Mouse (Mus musculus): ENCODE results near the gene Klc3. TPM values are rescaled to one million over a fixed set of nuclear protein-coding genes. Genes with fewer than 3 reads are reported as not detected.

Gene Klc3
- polyA plus RNA-seq, 1 experiment from 2014 or later, result 2.2 TPM

- H3K9me3 ChIP-seq, result no peaks in the 10 kb centered on the region
- H3K4me3 ChIP-seq, result peak overlapping the region; percentile 68
- H3K27me3 ChIP-seq, result no peaks in the 10 kb centered on the region
- no peak overlapping the region for H3K27ac ChIP-seq (replicated peaks)
- peaks cover 30% of the 10 kb centered on the region for H3K36me3 ChIP-seq
- ATAC-seq (replicated peaks), result no peak
- peaks cover 37% of the 10 kb centered on the region for H3K4me1 ChIP-seq
- 0 out of 2 replicates have a peak overlapping the region, but pooled peaks have one; percentile 64 for H3K9ac ChIP-seq (replicated peaks)
- peak overlapping the region; percentile 96 for H3K4me2 ChIP-seq (replicated peaks)
- WGBS, result 91% methylated on average over 25 of the region's 25 CpGs
Observed at GRCm38 (mm10) chr7:19357381-19358375, 46.2 kb downstream of the Klc3 start.

- Histone ChIP-seq H3K27me3 (no peaks in the 10 kb centered on the region), H3K36me3 (peaks cover 42% of the 10 kb centered on the region), H3K4me1 (peaks cover 27% of the 10 kb centered on the region), H3K4me2 (replicated peaks) (no peak overlapping the region), H3K27ac (replicated peaks) (no peak overlapping the region), H3K4me3 (no peak overlapping the region), H3K9me3 (no peaks in the 10 kb centered on the region), H3K9ac (replicated peaks) (no peak overlapping the region)
- WGBS, result 85% methylated on average over 10 of the region's 10 CpGs
- ATAC-seq (replicated peaks), result no peak
Observed at GRCm38 (mm10) chr7:19356311-19356710, 47.6 kb downstream of the Klc3 start.

- WGBS, result 93% methylated on average over 5 of the region's 5 CpGs
- ATAC-seq (replicated peaks), result no peak
Observed at GRCm38 (mm10) chr7:19354991-19355390, 48.9 kb downstream of the Klc3 start.

GRCm38 (mm10) chr7:19350221-19350620 lies 53.7 kb downstream of the Klc3 start:
- no peak for ATAC-seq (replicated peaks)
- H3K36me3 ChIP-seq, result peaks cover 55% of the 10 kb centered on the region
- no peak overlapping the region for H3K4me3 ChIP-seq
- no peaks in the 10 kb centered on the region for H3K27me3 ChIP-seq
- H3K4me1 ChIP-seq, result peaks cover 9% of the 10 kb centered on the region
- H3K9me3 ChIP-seq, result no peaks in the 10 kb centered on the region
- no peak overlapping the region for H3K4me2 ChIP-seq (replicated peaks)
- H3K27ac ChIP-seq (replicated peaks), result no peak overlapping the region
- no peak overlapping the region for H3K9ac ChIP-seq (replicated peaks)
- 95% methylated on average over 8 of the region's 8 CpGs for WGBS

More at GRCm38 (mm10) chr7:19354991-19355390, 48.9 kb downstream of the Klc3 start:
- H3K27ac ChIP-seq (replicated peaks), result no peak overlapping the region
- H3K36me3 ChIP-seq, result peaks cover 52% of the 10 kb centered on the region
- no peaks in the 10 kb centered on the region for H3K27me3 ChIP-seq
- no peak overlapping the region for H3K4me2 ChIP-seq (replicated peaks)
- no peak overlapping the region for H3K4me3 ChIP-seq
- peaks cover 14% of the 10 kb centered on the region for H3K4me1 ChIP-seq
- H3K9me3 ChIP-seq, result no peaks in the 10 kb centered on the region
- H3K9ac ChIP-seq (replicated peaks), result no peak overlapping the region

- 91% methylated on average over 13 of the region's 13 CpGs for WGBS
- H3K4me1 ChIP-seq, result peaks cover 13% of the 10 kb centered on the region
- H3K27ac ChIP-seq (replicated peaks), result no peak overlapping the region
- ATAC-seq (replicated peaks), result no peak
- no peak overlapping the region for H3K4me3 ChIP-seq
- H3K27me3 ChIP-seq, result no peaks in the 10 kb centered on the region
- no peaks in the 10 kb centered on the region for H3K9me3 ChIP-seq
- H3K4me2 ChIP-seq (replicated peaks), result no peak overlapping the region
- no peak overlapping the region for H3K9ac ChIP-seq (replicated peaks)
- peaks cover 47% of the 10 kb centered on the region for H3K36me3 ChIP-seq
Observed at GRCm38 (mm10) chr7:19349188-19349915, 54.6 kb downstream of the Klc3 start.

GRCm38 (mm10) chr7:19344938-19345471 lies 58.9 kb downstream of the Klc3 start:
- Histone ChIP-seq H3K9me3 (no peaks in the 10 kb centered on the region), H3K4me1 (peaks cover 36% of the 10 kb centered on the region), H3K36me3 (peaks cover 13% of the 10 kb centered on the region), H3K9ac (replicated peaks) (peak overlapping the region; percentile 65), H3K27me3 (0 out of 2 replicates have a peak, but pooled peaks cover 8% of the 10 kb centered on the region), H3K4me3 (peak overlapping the region; percentile 60), H3K4me2 (replicated peaks) (peak overlapping the region; percentile 82), H3K27ac (replicated peaks) (peak overlapping the region; percentile 87)
- peak; percentile 95 for ATAC-seq (replicated peaks)
- WGBS, result under 1% methylated on average over 31 of the region's 31 CpGs

MicroRNAs within 50 kb of the gene (microRNA counts, 519-probe panel; counts per million panel counts)
- microRNA mmu-miR-343, result not detected

Small RNA genes lying within 50 kb of the gene (microRNA-seq; reads per million reads assigned to microRNA genes)
- gene Mir343, result not detected

Other genes starting within 250 kb of the Klc3 start
- gene Gipr, start 238.0 kb downstream of the Klc3 start, polyA plus RNA-seq (2015; fragmentation: Nextera tagmentation; extraction: Ambion mirVana), result 18.1 and 20.0 TPM in 2 replicates
- gene Eml2, start 227.7 kb downstream of the Klc3 start, polyA plus RNA-seq (2015; fragmentation: Nextera tagmentation; extraction: Ambion mirVana), result 8.2 and 12.5 TPM in 2 replicates
- 2.2 and 2.4 TPM in 2 replicates for gene Gpr4, start 191.6 kb downstream of the Klc3 start, polyA plus RNA-seq (2015; fragmentation: Nextera tagmentation; extraction: Ambion mirVana)
- 40.6 and 44.5 TPM in 2 replicates for gene Opa3, start 175.8 kb downstream of the Klc3 start, polyA plus RNA-seq (2015; fragmentation: Nextera tagmentation; extraction: Ambion mirVana)
- 37.6 and 39.5 TPM in 2 replicates for gene Vasp, start 132.3 kb downstream of the Klc3 start, polyA plus RNA-seq (2015; fragmentation: Nextera tagmentation; extraction: Ambion mirVana)
- 0.19 and 0.31 TPM in 2 replicates for gene Ppm1n, start 124.0 kb downstream of the Klc3 start, polyA plus RNA-seq (2015; fragmentation: Nextera tagmentation; extraction: Ambion mirVana)
- 123 and 127 TPM in 2 replicates for gene Rtn2, start 121.5 kb downstream of the Klc3 start, polyA plus RNA-seq (2015; fragmentation: Nextera tagmentation; extraction: Ambion mirVana)
- gene Fosb, start 94.1 kb downstream of the Klc3 start, polyA plus RNA-seq (2015; fragmentation: Nextera tagmentation; extraction: Ambion mirVana), result 0.11 TPM in 2 replicates
- 94.6 and 95.4 TPM in 2 replicates for gene Ercc1, start 59.3 kb downstream of the Klc3 start, polyA plus RNA-seq (2015; fragmentation: Nextera tagmentation; extraction: Ambion mirVana)
- 23.9 and 24.0 TPM in 2 replicates for gene Cd3eap, start 44.6 kb downstream of the Klc3 start, polyA plus RNA-seq (2015; fragmentation: Nextera tagmentation; extraction: Ambion mirVana)
- gene Ppp1r13l, start 44.4 kb downstream of the Klc3 start, polyA plus RNA-seq (2015; fragmentation: Nextera tagmentation; extraction: Ambion mirVana), result 2.6 and 2.7 TPM in 2 replicates
- gene Ercc2, start 22.1 kb downstream of the Klc3 start, polyA plus RNA-seq (2015; fragmentation: Nextera tagmentation; extraction: Ambion mirVana), result 22.8 and 24.2 TPM in 2 replicates
- 0.19 and 0.31 TPM in 2 replicates for gene Ckm, start 672 bp upstream of the Klc3 start, polyA plus RNA-seq (2015; fragmentation: Nextera tagmentation; extraction: Ambion mirVana)
- gene Mark4, start 54.7 kb upstream of the Klc3 start, polyA plus RNA-seq (2015; fragmentation: Nextera tagmentation; extraction: Ambion mirVana), result 18.3 and 18.8 TPM in 2 replicates
- gene Exoc3l2, start 59.2 kb upstream of the Klc3 start, polyA plus RNA-seq (2015; fragmentation: Nextera tagmentation; extraction: Ambion mirVana), result 0.17 and 0.29 TPM in 2 replicates
- gene Bloc1s3, start 104.3 kb upstream of the Klc3 start, polyA plus RNA-seq (2015; fragmentation: Nextera tagmentation; extraction: Ambion mirVana), result 4.9 and 5.4 TPM in 2 replicates
- 35.3 and 43.0 TPM in 2 replicates for gene Trappc6a, start 104.3 kb upstream of the Klc3 start, polyA plus RNA-seq (2015; fragmentation: Nextera tagmentation; extraction: Ambion mirVana)
- gene Nkpd1, start 113.7 kb upstream of the Klc3 start, polyA plus RNA-seq (2015; fragmentation: Nextera tagmentation; extraction: Ambion mirVana), result 0.66 and 0.75 TPM in 2 replicates
- 37.8 and 40.5 TPM in 2 replicates for gene Ppp1r37, start 159.0 kb upstream of the Klc3 start, polyA plus RNA-seq (2015; fragmentation: Nextera tagmentation; extraction: Ambion mirVana)
- 0.19 and 0.57 TPM in 2 replicates for gene Zfp296, start 173.2 kb upstream of the Klc3 start, polyA plus RNA-seq (2015; fragmentation: Nextera tagmentation; extraction: Ambion mirVana)
- gene Gemin7, start 173.5 kb upstream of the Klc3 start, polyA plus RNA-seq (2015; fragmentation: Nextera tagmentation; extraction: Ambion mirVana), result 124 and 127 TPM in 2 replicates
- gene Clasrp, start 200.4 kb upstream of the Klc3 start, polyA plus RNA-seq (2015; fragmentation: Nextera tagmentation; extraction: Ambion mirVana), result 61.3 and 64.9 TPM in 2 replicates
- gene Relb, start 225.3 kb upstream of the Klc3 start, polyA plus RNA-seq (2015; fragmentation: Nextera tagmentation; extraction: Ambion mirVana), result 2.6 and 2.7 TPM in 2 replicates

Data from forebrain, embryonic 15.5 days (tissue).